In the genomic region with DNA sequence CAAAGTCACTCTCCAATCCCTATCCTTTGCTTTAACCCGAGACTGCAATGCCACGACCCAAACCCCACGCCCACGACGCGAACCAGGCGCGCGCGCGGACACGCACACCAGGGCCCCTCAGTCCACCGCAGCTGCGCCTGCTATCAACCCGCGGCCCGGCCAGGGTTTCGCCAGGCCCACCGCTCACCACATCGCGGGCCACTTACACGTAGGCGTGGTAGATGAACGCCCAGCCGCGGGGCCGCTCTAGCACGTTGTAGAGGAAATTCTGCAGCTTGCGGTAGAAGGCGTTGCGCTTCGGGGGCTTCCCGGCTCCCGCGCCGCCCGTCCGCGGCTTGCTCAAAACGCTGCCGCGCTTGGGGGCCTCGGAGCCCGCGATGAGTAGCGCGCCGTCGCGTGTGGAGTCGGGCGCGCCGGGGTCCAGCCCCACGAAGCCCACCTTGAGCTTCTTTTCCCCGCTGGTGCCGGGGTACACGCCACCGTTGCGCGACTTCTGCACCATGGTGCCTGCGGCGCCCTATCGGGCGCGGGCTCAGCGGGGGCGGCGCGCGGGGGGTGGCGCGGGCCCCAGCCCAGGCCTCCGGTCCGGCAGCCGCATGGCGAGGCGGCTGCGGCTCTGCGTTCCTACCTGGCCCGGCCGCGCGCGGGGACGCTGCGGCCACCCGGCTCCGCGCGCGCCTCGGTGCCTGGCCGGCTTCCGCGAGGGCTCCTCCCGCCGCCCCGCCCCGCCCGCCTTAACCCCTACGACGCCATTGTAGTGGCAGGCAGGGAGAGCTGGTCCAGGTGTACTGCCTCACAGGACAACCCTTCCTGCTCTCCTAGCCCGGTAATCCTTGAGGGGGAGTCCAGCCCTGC, we compare ENCODE assay signal across 8 mouse cellular contexts. TPM values are rescaled to one million over a fixed set of nuclear protein-coding genes. Genes with fewer than 3 reads are reported as not detected.
DNase-seq lines count a peak whose midpoint lies in the region; ATAC-seq and TF ChIP-seq lines count a peak whose summit lies in the region.

TSS of gene Kcnq2 (minus strand) at position 710 of the 855 bp plus-strand sequence.

- peaks cover 10% of the 10 kb centered on the region for H3K4me1 ChIP-seq in midbrain, postnatal 0 days (ENCODE audit: insufficient read depth, low read length)

- H3K27ac ChIP-seq in midbrain, postnatal 0 days (ENCODE audit: low read depth, low read length), result peak within 1 kb of the TSS; percentile 97

- H3K4me3 ChIP-seq in midbrain, postnatal 0 days (ENCODE audit: low read depth, low read length), result peak within 1 kb of the TSS; percentile 82

- ATAC-seq in midbrain, postnatal 0 days (ENCODE audit: low FRiP score), result peak; percentile 70

- H3K4me2 ChIP-seq in midbrain, postnatal 0 days (ENCODE audit: low read depth, low read length, poor library complexity, severe bottlenecking), result peak within 1 kb of the TSS; percentile 52

- H3K9me3 ChIP-seq in midbrain, postnatal 0 days (ENCODE audit: low read length), result no peaks in the 10 kb centered on the region

- no peak for TF ChIP-seq CTCF in midbrain, postnatal 0 days (IDR thresholded peaks at IDR 0.05)

- H3K36me3 ChIP-seq in midbrain, postnatal 0 days (ENCODE audit: insufficient read depth, low read length), result no peaks in the 10 kb centered on the region

- under 1% methylated on average over 86 of the region's 104 CpGs for WGBS in midbrain, postnatal 0 days

- DNase-seq in adrenal gland, postnatal 4 days (ENCODE audit: low spot score in 2 of 2), result no peak
- DNase-seq in adrenal gland, adult 18-20 months (ENCODE audit: low spot score in 2 of 2), result no peak
- peak; percentile 52 for DNase-seq in right cerebral cortex, postnatal 14 days
- DNase-seq in right cerebral cortex, postnatal 25 days, result no peak
- no peak for DNase-seq in layer of hippocampus, postnatal 14 days (ENCODE audit: low spot score in 2 of 2)
- DNase-seq in midbrain, postnatal 0 days (ENCODE audit: low spot score), result peak; percentile 53
- DNase-seq in gastrocnemius, adult 18-20 months (ENCODE audit: low spot score), result no peak
- no peak for DNase-seq in kidney, postnatal 4 days

- peak within 1 kb of the TSS; percentile 98 for H3K9ac ChIP-seq in midbrain, postnatal 0 days (replicated peaks; ENCODE audit: low read length, poor library complexity, severe bottlenecking)

- no peaks in the 10 kb centered on the region; the same call in 1 of the 2 replicates for H3K27me3 ChIP-seq in midbrain, postnatal 0 days (ENCODE audit: insufficient read depth, low read length)

RNA-seq across cellular contexts. Expression of gene Kcnq2, which starts in this region (rescaled TPM):
- total RNA-seq in adrenal gland, postnatal 4 days (2021), result 10 to 100 TPM; 12.8 to 13.5 TPM
- 1 to 10 TPM; 5.2 to 7.3 TPM for total RNA-seq in adrenal gland, adult 18-20 months (2021)
- 100 to 1,000 TPM; 228 to 235 TPM for total RNA-seq in layer of hippocampus, postnatal 14 days (2021)
- 134 and 162 TPM in 2 replicates for total RNA-seq in midbrain, postnatal 0 days (2014; rRNA removed)
- polyA plus RNA-seq in midbrain, postnatal 0 days (2015; fragmentation: Nextera tagmentation; extraction: Ambion mirVana), result 33.8 and 40.6 TPM in 2 replicates
- under 1 TPM in 1 of 2 experiments, not detected in 1; 0.18 TPM for total RNA-seq in gastrocnemius, adult 18-20 months (2021)

Comparison
In these comparisons a context has a peak if more than half of its experiments do, and no peak if none do; other contexts are left out.
1. RNA of gene Kcnq2 (total RNA-seq): 228 to 235 TPM in layer of hippocampus, postnatal 14 days, 134 to 162 TPM in midbrain, postnatal 0 days, 12.8 to 13.5 TPM in adrenal gland, postnatal 4 days and 5.2 to 7.3 TPM in adrenal gland, adult 18-20 months; 0.18 TPM in gastrocnemius, adult 18-20 months; every median in the first group is over 4 times any median in the second.
2. DNase-seq: peak in right cerebral cortex, postnatal 14 days (single experiment) and midbrain, postnatal 0 days (single experiment); none in adrenal gland, postnatal 4 days (0 of 2), adrenal gland, adult 18-20 months (0 of 2), right cerebral cortex, postnatal 25 days (single experiment), layer of hippocampus, postnatal 14 days (0 of 2), gastrocnemius, adult 18-20 months (single experiment) and kidney, postnatal 4 days (0 of 2).